Mouse (Mus musculus): ENCODE results near the gene Spa17.

- no peak for TF ChIP-seq CTCF (IDR thresholded peaks at IDR 0.05; ENCODE audit: low read depth)
- peak; percentile 44 for TF ChIP-seq EP300 (IDR thresholded peaks at IDR 0.05; ENCODE audit: low read depth)
These were observed 41.2 kb downstream of the Spa17 start for GRCm38 (mm10) chr9:37572204-37572876.
